Mouse (Mus musculus): ENCODE measurements around the gene Slc6a16. TPM values are rescaled to one million over a fixed set of nuclear protein-coding genes. Genes with fewer than 3 reads are reported as not detected.
A peak's percentile ranks its signal among the peaks of the same experiment; 100 is the strongest.

Slc6a16 gene
- polyA plus RNA-seq (2014; fragmentation: Nextera tagmentation; extraction: Ambion mirVana), result 0.16 and 0.54 TPM in 2 replicates

- Histone ChIP-seq H3K9ac (replicated peaks; ENCODE audit: low read length) (no peak within 1 kb of the TSS; the same call in 1 of the 2 replicates), H3K27ac (replicated peaks; ENCODE audit: low read depth, low read length) (no peak within 1 kb of the TSS), H3K36me3 (ENCODE audit: control insufficient read depth, insufficient read depth, low read length) (no peaks in the 10 kb centered on the region), H3K4me1 (ENCODE audit: control insufficient read depth, insufficient read depth, low read length) (peaks cover 6% of the 10 kb centered on the region; the same call in 1 of the 2 replicates), H3K9me3 (ENCODE audit: control insufficient read depth, low read length) (no peaks in the 10 kb centered on the region), H3K27me3 (ENCODE audit: control insufficient read depth, insufficient read depth, low read length) (peaks cover 3% of the 10 kb centered on the region; the same call in 1 of the 2 replicates), H3K4me3 (replicated peaks; ENCODE audit: low read depth, low read length) (peak within 1 kb of the TSS; percentile 37), H3K4me2 (ENCODE audit: low read length) (peak within 1 kb of the TSS; percentile 66)
- DNase-seq, result peak; percentile 86
- peak; percentile 57; the same call in 1 of the 2 replicates for ATAC-seq (ENCODE audit: low FRiP score, low TSS enrichment)
- WGBS, result 8% methylated on average over 53 of the region's 53 CpGs
These were observed at the start of gene Slc6a16 for GRCm38 (mm10) chr7:45240633-45241388. Gene Slc6a16 (plus strand): TSS chr7:45241085.

- Histone ChIP-seq H3K9me3 (ENCODE audit: control insufficient read depth, low read length) (no peaks in the 10 kb centered on the region), H3K27ac (replicated peaks; ENCODE audit: low read depth, low read length) (no peak overlapping the region), H3K4me2 (ENCODE audit: low read length) (no peak overlapping the region), H3K4me3 (replicated peaks; ENCODE audit: low read depth, low read length) (no peak overlapping the region), H3K36me3 (ENCODE audit: control insufficient read depth, insufficient read depth, low read length) (no peaks in the 10 kb centered on the region), H3K27me3 (ENCODE audit: control insufficient read depth, insufficient read depth, low read length) (no peaks in the 10 kb centered on the region), H3K4me1 (ENCODE audit: control insufficient read depth, insufficient read depth, low read length) (no peaks in the 10 kb centered on the region), H3K9ac (replicated peaks; ENCODE audit: low read length) (no peak overlapping the region)
- WGBS, result 86% methylated on average over 2 of the region's 2 CpGs
- ATAC-seq (ENCODE audit: low FRiP score, low TSS enrichment) (no peak), DNase-seq (no peak)
These were observed 49.7 kb upstream of the Slc6a16 start for GRCm38 (mm10) chr7:45191161-45191560.

DNA sequence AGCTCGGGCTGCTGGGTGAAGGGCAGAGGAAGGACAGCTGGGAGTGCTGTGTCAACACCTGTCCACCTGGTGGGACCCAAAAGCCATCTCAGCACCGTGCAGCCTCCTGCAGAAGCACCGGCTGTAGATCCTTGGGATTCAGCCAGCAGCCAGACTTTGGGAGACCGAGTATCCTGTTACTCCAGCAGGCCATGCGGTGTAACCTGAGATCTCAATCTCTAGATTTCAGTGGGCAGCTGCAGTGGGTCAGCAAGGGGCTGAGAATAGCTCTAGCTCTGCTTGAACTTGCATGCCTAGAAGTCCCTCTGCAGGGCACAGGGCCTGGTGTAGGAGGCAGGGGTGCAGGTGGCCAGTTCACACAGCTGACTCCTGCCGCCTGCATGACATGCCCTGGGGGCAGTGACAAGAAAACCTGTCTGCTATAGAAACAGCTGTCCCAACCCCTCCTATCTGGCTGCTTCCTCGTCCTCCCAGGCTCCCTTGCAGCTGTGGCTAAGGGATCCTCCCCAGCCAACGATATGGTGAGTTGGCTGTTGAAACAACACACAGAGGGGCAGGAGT lies 49.0 kb upstream of the Slc6a16 start:
- no peaks in the 10 kb centered on the region for H3K27me3 ChIP-seq (ENCODE audit: control insufficient read depth, insufficient read depth, low read length)
- H3K4me1 ChIP-seq (ENCODE audit: control insufficient read depth, insufficient read depth, low read length), result no peaks in the 10 kb centered on the region
- H3K36me3 ChIP-seq (ENCODE audit: control insufficient read depth, insufficient read depth, low read length), result no peaks in the 10 kb centered on the region
- H3K4me3 ChIP-seq (replicated peaks; ENCODE audit: low read depth, low read length), result no peak overlapping the region
- ATAC-seq (ENCODE audit: low FRiP score, low TSS enrichment), result no peak
- no peak for DNase-seq
- H3K4me2 ChIP-seq (ENCODE audit: low read length), result no peak overlapping the region
- H3K9me3 ChIP-seq (ENCODE audit: control insufficient read depth, low read length), result no peaks in the 10 kb centered on the region
- WGBS, result 26% methylated on average over 8 of the region's 8 CpGs
- H3K9ac ChIP-seq (replicated peaks; ENCODE audit: low read length), result no peak overlapping the region
- H3K27ac ChIP-seq (replicated peaks; ENCODE audit: low read depth, low read length), result no peak overlapping the region

- Histone ChIP-seq H3K4me2 (ENCODE audit: low read length) (no peak overlapping the region), H3K4me1 (ENCODE audit: control insufficient read depth, insufficient read depth, low read length) (no peaks in the 10 kb centered on the region), H3K27ac (replicated peaks; ENCODE audit: low read depth, low read length) (no peak overlapping the region), H3K27me3 (ENCODE audit: control insufficient read depth, insufficient read depth, low read length) (no peaks in the 10 kb centered on the region), H3K9ac (replicated peaks; ENCODE audit: low read length) (no peak overlapping the region), H3K4me3 (replicated peaks; ENCODE audit: low read depth, low read length) (no peak overlapping the region), H3K9me3 (ENCODE audit: control insufficient read depth, low read length) (no peaks in the 10 kb centered on the region), H3K36me3 (ENCODE audit: control insufficient read depth, insufficient read depth, low read length) (no peaks in the 10 kb centered on the region)
- no peak for DNase-seq
- ATAC-seq (ENCODE audit: low FRiP score, low TSS enrichment), result no peak
- 83% methylated on average over 7 of the region's 7 CpGs for WGBS
These were observed 48.1 kb upstream of the Slc6a16 start for GRCm38 (mm10) chr7:45192585-45193310.

DNA sequence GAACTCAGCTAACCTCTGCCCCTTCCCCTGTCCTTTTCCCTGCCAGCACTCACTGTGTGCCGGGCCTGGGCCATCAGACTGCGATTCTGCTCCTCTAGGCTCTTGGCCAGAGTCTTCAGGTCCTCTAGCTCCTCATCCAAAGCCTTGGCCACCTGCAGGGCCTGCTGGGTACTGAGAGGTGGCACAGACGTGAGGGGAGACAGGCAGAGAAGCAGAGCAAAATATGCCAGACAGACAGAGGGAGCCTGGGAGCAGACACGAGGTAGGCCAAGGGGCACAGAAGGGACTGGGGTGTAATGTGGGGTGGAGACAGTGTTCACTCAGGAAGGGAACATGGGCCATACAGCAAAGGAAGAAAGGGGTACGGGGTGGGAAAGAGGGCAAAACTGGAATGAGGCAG lies 47.5 kb upstream of the Slc6a16 start:
- no peak overlapping the region for H3K9ac ChIP-seq (replicated peaks; ENCODE audit: low read length)

GRCm38 (mm10) chr7:45193871-45194785 lies 46.8 kb upstream of the Slc6a16 start:
- Histone ChIP-seq H3K36me3 (ENCODE audit: control insufficient read depth, insufficient read depth, low read length) (no peaks in the 10 kb centered on the region), H3K9me3 (ENCODE audit: control insufficient read depth, low read length) (no peaks in the 10 kb centered on the region), H3K4me2 (ENCODE audit: low read length) (no peak overlapping the region), H3K27ac (replicated peaks; ENCODE audit: low read depth, low read length) (no peak overlapping the region), H3K4me1 (ENCODE audit: control insufficient read depth, insufficient read depth, low read length) (no peaks in the 10 kb centered on the region), H3K27me3 (ENCODE audit: control insufficient read depth, insufficient read depth, low read length) (no peaks in the 10 kb centered on the region), H3K4me3 (replicated peaks; ENCODE audit: low read depth, low read length) (no peak overlapping the region), H3K9ac (replicated peaks; ENCODE audit: low read length) (no peak overlapping the region)
- 67% methylated on average over 17 of the region's 17 CpGs for WGBS
- ATAC-seq (ENCODE audit: low FRiP score, low TSS enrichment) (no peak), DNase-seq (no peak)

More for the DNA sequence above, 47.5 kb upstream of the Slc6a16 start:
- Histone ChIP-seq H3K36me3 (ENCODE audit: control insufficient read depth, insufficient read depth, low read length) (no peaks in the 10 kb centered on the region), H3K9me3 (ENCODE audit: control insufficient read depth, low read length) (no peaks in the 10 kb centered on the region), H3K4me3 (replicated peaks; ENCODE audit: low read depth, low read length) (no peak overlapping the region), H3K4me2 (ENCODE audit: low read length) (no peak overlapping the region), H3K27me3 (ENCODE audit: control insufficient read depth, insufficient read depth, low read length) (no peaks in the 10 kb centered on the region), H3K4me1 (ENCODE audit: control insufficient read depth, insufficient read depth, low read length) (no peaks in the 10 kb centered on the region), H3K27ac (replicated peaks; ENCODE audit: low read depth, low read length) (no peak overlapping the region)
- no peak for DNase-seq
- WGBS, result 61% methylated on average over 5 of the region's 5 CpGs
- no peak for ATAC-seq (ENCODE audit: low FRiP score, low TSS enrichment)

GRCm38 (mm10) chr7:45195341-45196175 lies 45.3 kb upstream of the Slc6a16 start:
- WGBS, result 52% methylated on average over 13 of the region's 13 CpGs
- ATAC-seq (ENCODE audit: low FRiP score, low TSS enrichment) (no peak), DNase-seq (no peak)
- H3K4me3 ChIP-seq (replicated peaks; ENCODE audit: low read depth, low read length), result no peak overlapping the region
- no peaks in the 10 kb centered on the region for H3K9me3 ChIP-seq (ENCODE audit: control insufficient read depth, low read length)
- H3K27ac ChIP-seq (replicated peaks; ENCODE audit: low read depth, low read length), result no peak overlapping the region
- H3K4me1 ChIP-seq (ENCODE audit: control insufficient read depth, insufficient read depth, low read length), result no peaks in the 10 kb centered on the region
- no peak overlapping the region for H3K9ac ChIP-seq (replicated peaks; ENCODE audit: low read length)
- no peaks in the 10 kb centered on the region for H3K36me3 ChIP-seq (ENCODE audit: control insufficient read depth, insufficient read depth, low read length)
- H3K4me2 ChIP-seq (ENCODE audit: low read length), result no peak overlapping the region
- no peaks in the 10 kb centered on the region for H3K27me3 ChIP-seq (ENCODE audit: control insufficient read depth, insufficient read depth, low read length)
